ENCODE assay signal across 16 mouse cellular contexts in genomic region chr12:112171657-112172056, GRCm38 (mm10). TPM values are rescaled to one million over a fixed set of nuclear protein-coding genes. Genes with fewer than 3 reads are reported as not detected.
DNase-seq lines count a peak whose midpoint lies in the region; ATAC-seq and TF ChIP-seq lines count a peak whose summit lies in the region.
"Had no signal": no experiment of that assay in that cellular context is flagged by ENCODE, and none has a peak within 500 bp of the region (broad histone marks: within the 10 kb centered on the region; RNA-seq: fewer than 3 reads in every experiment).

No protein-coding gene starts in this region.

- peaks cover 80% of the 10 kb centered on the region for H3K36me3 ChIP-seq in forebrain, embryonic 14.5 days (ENCODE audit: control insufficient read depth, insufficient read depth, low read length)
- peaks cover 62% of the 10 kb centered on the region for H3K36me3 ChIP-seq in midbrain, embryonic 10.5 days
- H3K36me3 ChIP-seq: heart, embryonic 15.5 days had no signal

- no peaks in the 10 kb centered on the region for H3K9me3 ChIP-seq in forebrain, embryonic 14.5 days (replicated peaks; ENCODE audit: control insufficient read depth, low read length)
- no peaks in the 10 kb centered on the region for H3K9me3 ChIP-seq in midbrain, embryonic 10.5 days (replicated peaks)
- H3K9me3 ChIP-seq: embryonic facial prominence, embryonic 13.5 days; heart, embryonic 15.5 days; limb, embryonic 13.5 days had no signal

- H3K4me1 ChIP-seq in forebrain, embryonic 14.5 days (ENCODE audit: control insufficient read depth, insufficient read depth, low read length): peaks cover 17% of the 10 kb centered on the region
- peaks cover 64% of the 10 kb centered on the region for H3K4me1 ChIP-seq in midbrain, embryonic 10.5 days

- ATAC-seq in forebrain, embryonic 14.5 days: no peak

- 0 out of 2 replicates have a peak overlapping the region, but pooled peaks have one; percentile 38 for H3K27ac ChIP-seq in gastrocnemius, adult 2 months
- peak overlapping the region; percentile 84 for H3K27ac ChIP-seq in forebrain, embryonic 14.5 days (ENCODE audit: low read depth, low read length)
- H3K27ac ChIP-seq in midbrain, embryonic 10.5 days (replicated peaks): peak overlapping the region; percentile 78
- H3K27ac ChIP-seq: embryonic facial prominence, embryonic 13.5 days; heart, embryonic 15.5 days; limb, embryonic 13.5 days had no signal

- no peak for DNase-seq in gastrocnemius, adult 2 months
- DNase-seq in gastrocnemius, postnatal 10 days: no peak
- peak; percentile 74 for DNase-seq in forebrain, embryonic 14.5 days (ENCODE audit: low spot score)
- peak; percentile 42 for DNase-seq in midbrain, embryonic 10.5 days (ENCODE audit: low spot score)
- DNase-seq in retina, postnatal 1 day: peak; percentile 87
- no peak for DNase-seq in layer of hippocampus, adult 8-10 months (ENCODE audit: low spot score in 2 of 2)
- DNase-seq in thymus, postnatal 0 days (ENCODE audit: low spot score): no peak
- DNase-seq in adrenal gland, adult (ENCODE audit: inconsistent age in 2 of 2, low spot score in 1 of 2): no peak
- DNase-seq: cerebellum, adult 9-11 months; lung, adult 18-20 months; lung, postnatal 4 days; right cerebral cortex, postnatal 25 days had no signal

- H3K9ac ChIP-seq in forebrain, embryonic 14.5 days (ENCODE audit: low read length): peak overlapping the region; percentile 46; the same call in 1 of the 2 replicates
- H3K9ac ChIP-seq: embryonic facial prominence, embryonic 13.5 days; heart, embryonic 15.5 days; limb, embryonic 13.5 days had no signal

- intact Hi-C loops in gastrocnemius, adult 2 months (cut with DNase I): no loop called here

- H3K27me3 ChIP-seq in forebrain, embryonic 14.5 days (replicated peaks; ENCODE audit: control insufficient read depth, insufficient read depth, low read length): no peaks in the 10 kb centered on the region
- peaks cover 5% of the 10 kb centered on the region; the same call in 1 of the 2 replicates for H3K27me3 ChIP-seq in midbrain, embryonic 10.5 days (ENCODE audit: low read depth, poor library complexity, severe bottlenecking)
- H3K27me3 ChIP-seq: embryonic facial prominence, embryonic 13.5 days; heart, embryonic 15.5 days; limb, embryonic 13.5 days had no signal

- 100% methylated on average over 1 of the region's 1 CpGs for WGBS in forebrain, embryonic 14.5 days
- WGBS in midbrain, embryonic 10.5 days: 85% methylated on average over 1 of the region's 1 CpGs

- H3K4me2 ChIP-seq in forebrain, embryonic 14.5 days (ENCODE audit: low read length): no peak overlapping the region
- H3K4me2 ChIP-seq: embryonic facial prominence, embryonic 13.5 days; heart, embryonic 15.5 days; limb, embryonic 13.5 days had no signal

- no peak overlapping the region for H3K4me3 ChIP-seq in gastrocnemius, adult 2 months
- no peak overlapping the region for H3K4me3 ChIP-seq in forebrain, embryonic 14.5 days (ENCODE audit: low read depth, low read length)
- peak overlapping the region; percentile 27; the same call in 1 of the 2 replicates for H3K4me3 ChIP-seq in midbrain, embryonic 10.5 days
- H3K4me3 ChIP-seq: embryonic facial prominence, embryonic 13.5 days; heart, embryonic 15.5 days; limb, embryonic 13.5 days had no signal

- TF ChIP-seq CTCF in gastrocnemius, adult 2 months (IDR thresholded peaks at IDR 0.05): no peak

RNA-seq across cellular contexts. Expression of gene Kif26a, which starts 25.6 kb away (rescaled TPM):
- total RNA-seq in gastrocnemius, adult 2 months (2021): 1 to 10 TPM; 3.6 to 3.7 TPM
- 10 to 100 TPM; 10.3 to 12.4 TPM for total RNA-seq in gastrocnemius, postnatal 10 days (2021)
- 11.5 and 12.3 TPM in 2 replicates for polyA plus RNA-seq in forebrain, embryonic 14.5 days (2014; fragmentation: Nextera tagmentation; extraction: Ambion mirVana)
- 3.3 and 4.7 TPM in 2 replicates for polyA plus RNA-seq in midbrain, embryonic 10.5 days (2016; fragmentation: Nextera tagmentation; extraction: Ambion mirVana)
- 1 to 10 TPM; 4.4 to 5.6 (median 5.1) TPM for total RNA-seq in layer of hippocampus, adult 8-10 months (2022)
- 0.87 and 0.92 TPM in 2 replicates for polyA plus RNA-seq in thymus, postnatal 0 days (2015; fragmentation: Nextera tagmentation; extraction: Ambion mirVana)
- total RNA-seq: granulocyte monocyte progenitor cell, adult 5-6 weeks had no signal

Comparison
In these comparisons a context has a peak if more than half of its experiments do, and no peak if none do; other contexts are left out.
1. DNase-seq: peak in forebrain, embryonic 14.5 days (single experiment), midbrain, embryonic 10.5 days (single experiment) and retina, postnatal 1 day (single experiment); none in gastrocnemius, adult 2 months (single experiment), gastrocnemius, postnatal 10 days (single experiment), layer of hippocampus, adult 8-10 months (0 of 2), thymus, postnatal 0 days (single experiment) and adrenal gland, adult (0 of 2).
2. Peak in every context shown above with its lines, with median percentiles within 50 percentile points of each other: H3K27ac ChIP-seq.